Mouse (Mus musculus) c-Kit-positive CD71-positive TER-119-negative erythroid progenitor cells, embryonic 14.5 days (primary cell): Measurements from ENCODE around the gene Inpp5a.

ENCODE experiments used
- DNase-seq: peaks from one replicate; pipeline ENCODE4 v3.0.0-alpha.2; 2013; ENCODE audit warnings: low read depth

The Inpp5a gene

GRCm38 (mm10) chr7:139441761-139442211 is 52.9 kb downstream of the Inpp5a start:
- no peak for DNase-seq

DNA sequence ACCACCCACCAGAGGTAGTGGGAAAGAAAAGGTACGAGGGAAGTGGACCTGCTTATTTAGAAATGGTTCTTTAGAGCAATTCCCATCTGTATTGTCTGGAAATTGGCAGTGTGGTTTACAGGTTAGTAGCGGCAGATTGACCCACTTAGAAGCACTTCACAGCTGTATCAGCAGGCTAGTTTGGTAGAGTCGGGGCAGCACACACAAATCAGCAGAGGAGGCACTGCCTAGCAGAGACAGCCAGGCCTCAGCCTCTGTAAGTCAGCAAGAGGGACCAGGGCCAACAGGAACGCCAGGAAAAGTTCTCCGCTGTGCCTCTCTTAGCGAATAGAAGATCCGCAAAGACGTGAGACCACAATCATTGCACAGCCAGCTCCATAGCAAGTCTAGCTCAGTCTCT is 56.7 kb downstream of the Inpp5a start:
- no peak for DNase-seq

GRCm38 (mm10) chr7:139447381-139447780 is 58.5 kb downstream of the Inpp5a start:
- DNase-seq: no peak

DNA sequence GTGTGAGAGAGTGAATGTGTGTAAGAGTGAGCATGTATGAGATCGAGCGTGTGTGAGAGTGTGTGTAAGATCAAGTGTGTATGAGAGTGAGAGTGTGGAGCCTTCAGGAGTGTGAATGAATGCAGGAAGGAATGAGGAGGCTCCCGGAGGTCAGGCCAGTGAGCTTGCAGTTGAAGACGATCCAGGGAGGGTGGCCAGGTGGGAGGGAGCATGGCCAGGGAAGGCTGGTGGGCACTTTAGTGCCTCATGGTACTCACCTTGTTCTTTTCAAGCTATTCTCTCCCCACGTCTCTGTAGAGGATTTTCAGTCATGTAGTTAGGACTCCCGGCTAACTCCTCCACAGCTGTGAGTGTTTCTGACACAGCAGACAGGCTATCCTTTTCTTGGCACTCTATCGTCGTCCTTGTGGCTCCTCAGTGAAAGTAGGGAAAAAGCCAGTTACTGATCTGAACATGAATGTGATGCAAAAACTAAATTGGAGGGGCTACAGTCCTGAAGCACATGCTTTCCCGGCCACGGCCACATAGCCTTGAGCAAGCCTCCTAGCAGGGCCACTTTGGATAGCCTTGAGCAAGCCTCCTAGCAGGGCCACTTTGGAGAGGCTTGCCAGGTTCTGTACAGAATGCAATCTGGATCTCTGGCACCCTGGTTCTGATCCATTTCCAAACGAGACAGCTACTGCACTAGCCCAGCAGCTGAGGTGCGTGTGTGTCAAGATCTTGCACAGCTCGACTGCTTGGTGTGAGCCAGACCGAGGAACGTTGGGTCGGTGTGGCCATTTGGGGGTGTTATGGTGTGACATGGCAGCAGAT is 61.5 kb downstream of the Inpp5a start:
- no peak for DNase-seq

DNA sequence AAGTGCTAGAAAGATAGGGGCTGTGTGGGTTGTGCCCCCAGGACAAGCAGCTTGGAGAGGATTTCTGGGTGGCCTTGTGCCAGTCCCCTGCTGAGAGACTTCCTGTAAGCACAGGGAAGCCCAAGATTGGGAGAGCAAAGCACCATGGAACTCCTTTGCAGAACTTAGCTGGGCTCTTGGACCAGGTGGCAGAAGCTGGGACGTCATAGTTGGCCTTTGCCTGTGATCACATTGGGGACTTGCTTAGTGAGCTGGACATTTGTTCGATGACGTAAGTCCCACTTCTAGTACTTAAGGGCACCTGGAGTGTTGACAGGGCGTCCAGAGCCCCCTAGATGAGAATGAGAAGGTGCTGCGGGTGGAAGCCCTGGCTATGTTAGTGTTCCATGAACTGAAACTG is 62.8 kb downstream of the Inpp5a start:
- no peak for DNase-seq

DNA sequence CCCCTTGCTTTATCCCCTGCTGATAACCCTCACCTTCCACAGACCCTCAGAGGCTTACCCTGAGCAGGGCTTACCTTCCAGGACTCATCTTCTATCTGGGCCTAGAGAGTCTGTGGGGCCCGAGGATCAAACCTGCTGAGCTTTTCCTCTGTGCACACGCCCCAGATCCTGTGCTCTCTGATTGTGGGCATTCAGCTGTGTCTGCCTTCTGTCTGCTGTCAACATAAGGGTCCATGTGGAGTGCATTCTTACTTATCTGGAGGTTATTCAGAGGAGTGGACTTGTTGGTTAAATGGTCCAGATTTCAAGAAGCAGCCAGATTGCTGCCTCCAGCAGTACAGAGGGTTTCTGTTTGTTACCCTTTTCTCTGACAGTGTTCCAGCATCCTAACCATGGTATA is 63.3 kb downstream of the Inpp5a start:
- no peak for DNase-seq

- no peak for DNase-seq
Observed at GRCm38 (mm10) chr7:139453198-139453597, 64.3 kb downstream of the Inpp5a start.

GRCm38 (mm10) chr7:139454285-139454684 is 65.4 kb downstream of the Inpp5a start:
- DNase-seq: no peak

GRCm38 (mm10) chr7:139456759-139457158 is 67.8 kb downstream of the Inpp5a start:
- DNase-seq: no peak

- no peak for DNase-seq
Observed at GRCm38 (mm10) chr7:139461344-139461743, 72.4 kb downstream of the Inpp5a start.

DNA sequence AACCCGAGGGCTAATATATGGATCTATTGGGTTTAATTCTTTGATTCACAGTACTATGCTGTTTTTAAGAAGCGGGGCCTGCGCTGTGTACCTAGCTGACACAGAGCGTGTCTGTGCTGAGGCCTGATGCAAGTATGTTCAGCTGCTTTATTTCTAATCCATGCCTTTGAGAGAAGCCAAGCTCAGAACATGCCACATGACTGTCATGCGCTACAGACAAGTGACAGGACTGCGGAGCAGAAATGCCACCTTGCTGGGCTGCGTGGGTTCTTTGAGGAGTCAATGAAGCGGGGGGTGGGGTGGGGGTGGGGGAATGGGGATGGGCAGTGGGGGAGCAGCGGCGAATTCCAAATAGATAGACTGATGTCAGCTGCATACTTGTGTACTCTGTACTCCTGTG is 73.2 kb downstream of the Inpp5a start:
- DNase-seq: no peak

DNA sequence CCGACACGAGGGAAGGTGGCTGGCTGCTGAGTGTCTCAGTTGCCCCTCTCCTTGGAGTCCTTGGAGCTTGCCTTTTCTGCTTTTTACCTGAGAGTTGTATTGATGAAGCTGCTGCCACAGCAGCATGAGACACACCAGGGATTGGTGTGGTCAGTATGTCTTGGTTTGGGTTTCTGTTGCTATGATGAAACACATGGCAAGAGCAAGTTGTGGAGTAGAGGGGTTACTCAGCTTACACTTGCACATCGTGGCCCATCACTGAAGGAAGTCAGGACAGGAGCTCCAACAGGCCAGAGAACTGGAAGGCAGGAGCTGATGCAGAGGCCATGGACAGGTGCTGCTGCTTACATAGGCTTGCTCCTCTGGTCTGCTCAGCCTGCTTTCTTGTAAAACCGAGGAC is 76.6 kb downstream of the Inpp5a start:
- DNase-seq: no peak

- no peak for DNase-seq
Observed at GRCm38 (mm10) chr7:139466484-139467176, 77.7 kb downstream of the Inpp5a start.

GRCm38 (mm10) chr7:139467177-139467895 is 78.4 kb downstream of the Inpp5a start:
- DNase-seq: no peak

DNA sequence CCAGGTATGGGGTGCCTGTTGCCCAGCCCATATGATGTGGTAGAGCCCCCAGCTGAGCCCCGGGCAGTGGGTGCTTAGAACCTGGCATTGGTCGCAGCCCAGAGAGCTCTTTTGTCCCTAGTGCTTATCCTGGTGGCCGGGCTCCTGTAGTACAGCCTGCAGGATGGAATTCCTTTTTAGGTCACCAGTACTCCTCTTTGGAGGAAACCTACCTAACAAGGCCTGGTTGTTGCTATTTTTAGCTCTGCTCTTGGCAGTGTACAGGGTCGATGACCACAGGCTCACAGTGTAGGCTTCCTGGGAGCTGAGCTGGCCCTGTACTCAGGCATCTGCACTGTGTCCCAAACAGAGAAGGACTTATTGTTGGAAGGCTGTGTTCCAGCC is 79.0 kb downstream of the Inpp5a start:
- no peak for DNase-seq

GRCm38 (mm10) chr7:139468440-139468839 is 79.5 kb downstream of the Inpp5a start:
- no peak for DNase-seq

- DNase-seq: no peak
Observed at GRCm38 (mm10) chr7:139469457-139469856, 80.5 kb downstream of the Inpp5a start.

DNA sequence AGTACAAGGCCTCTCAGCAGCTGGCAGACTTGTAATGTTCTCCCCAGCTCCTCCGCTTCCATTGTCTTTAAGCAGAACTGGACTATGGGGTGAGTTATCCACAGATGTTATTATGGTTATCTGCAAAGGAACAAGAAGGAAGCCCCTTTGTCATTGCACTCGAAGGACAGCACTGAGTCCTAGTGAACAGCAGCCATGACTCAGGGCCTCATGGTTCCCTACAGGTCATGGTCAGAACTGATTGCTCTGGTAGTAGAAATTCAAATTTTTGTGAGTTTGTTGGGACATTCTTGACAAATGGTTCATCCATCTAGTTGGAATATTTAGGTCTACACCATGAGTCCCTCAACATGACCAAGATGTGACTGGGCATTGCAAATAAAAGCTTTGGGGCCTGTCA is 81.6 kb downstream of the Inpp5a start:
- DNase-seq: no peak

DNA sequence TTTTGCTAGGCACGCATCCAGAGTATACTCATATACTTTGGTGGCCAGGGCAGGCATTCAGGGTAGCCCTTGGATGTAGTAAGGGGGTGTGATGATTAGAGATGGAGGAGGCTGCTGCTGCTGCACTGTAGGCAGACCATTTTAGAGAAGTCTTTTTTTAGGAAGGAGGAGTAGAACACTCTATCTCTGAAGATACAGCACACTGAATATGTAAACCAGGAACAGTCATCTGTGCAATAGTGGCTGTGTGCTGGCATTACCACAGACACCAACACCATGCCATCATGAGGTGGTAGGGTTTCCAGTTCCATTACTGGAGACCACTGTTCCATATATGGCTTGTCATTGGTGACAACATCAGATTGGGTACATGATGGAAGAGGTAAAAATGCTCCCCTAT is 83.1 kb downstream of the Inpp5a start:
- no peak for DNase-seq

- peak; percentile 17 for DNase-seq
Observed at GRCm38 (mm10) chr7:139472865-139473549, 84.1 kb downstream of the Inpp5a start.

GRCm38 (mm10) chr7:139475896-139476295 is 87.0 kb downstream of the Inpp5a start:
- no peak for DNase-seq

DNA sequence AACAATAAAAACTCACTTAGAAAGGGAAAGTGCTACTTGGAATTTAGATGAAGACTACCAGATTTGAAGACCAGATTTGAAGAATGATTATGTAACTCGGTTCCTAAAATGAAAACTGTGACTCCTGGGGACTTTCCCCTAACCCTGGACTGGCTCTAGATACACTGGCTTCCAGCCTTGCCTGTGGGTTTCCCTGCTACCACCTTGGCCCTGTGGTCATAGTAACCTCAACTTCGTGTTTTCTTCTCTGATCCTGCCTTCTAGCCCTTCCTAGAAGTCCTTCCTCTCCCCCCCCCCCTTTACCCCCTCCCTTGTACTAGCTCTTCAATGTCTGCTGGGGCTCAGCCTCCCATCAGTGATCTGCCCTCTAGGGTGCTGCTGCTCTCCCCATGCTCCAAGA is 87.8 kb downstream of the Inpp5a start:
- no peak for DNase-seq
